Mouse (Mus musculus) cerebellum, adult 11-12 months (tissue): ENCODE data around the gene Prkaa2.

Experiments
- DNase-seq: peaks from one replicate; pipeline ENCODE4 v3.0.0; 2022

Prkaa2 gene

GRCm38 (mm10) chr4:105108641-105109198 is 970 bp downstream of the Prkaa2 start:
- DNase-seq, result no peak

DNA sequence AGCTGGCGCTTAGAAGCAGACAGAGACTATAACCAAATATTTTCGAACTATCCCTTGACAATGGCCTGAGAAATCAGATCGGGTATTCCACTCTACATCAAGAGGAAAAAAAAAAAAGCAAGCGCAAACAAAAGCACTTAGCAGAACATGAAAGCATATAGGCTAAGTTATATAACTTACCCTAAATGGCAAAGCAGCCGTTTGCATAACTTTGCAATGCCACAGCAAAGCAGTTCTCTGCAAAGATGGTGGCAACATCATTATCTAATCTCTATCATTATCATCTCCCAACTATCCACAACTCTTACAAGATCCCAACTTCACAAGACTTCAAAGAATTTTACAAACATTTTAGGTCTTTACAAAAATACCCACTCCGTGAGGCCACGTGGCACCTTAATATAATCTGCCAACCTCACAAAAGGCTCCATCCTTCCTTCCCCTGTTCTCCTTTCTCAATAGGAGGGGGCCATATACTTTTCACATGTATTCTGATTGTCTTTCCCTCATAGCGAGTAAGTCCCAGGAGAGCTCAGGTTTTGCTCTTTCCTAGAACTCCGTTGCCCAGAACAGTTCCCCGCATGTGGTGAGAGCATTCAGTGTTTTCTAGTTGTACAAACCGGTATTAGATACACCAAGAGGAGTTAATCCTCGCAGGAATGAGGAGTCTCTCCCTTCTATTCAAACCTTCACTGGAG is 1.6 kb downstream of the Prkaa2 start:
- DNase-seq, result no peak

DNA sequence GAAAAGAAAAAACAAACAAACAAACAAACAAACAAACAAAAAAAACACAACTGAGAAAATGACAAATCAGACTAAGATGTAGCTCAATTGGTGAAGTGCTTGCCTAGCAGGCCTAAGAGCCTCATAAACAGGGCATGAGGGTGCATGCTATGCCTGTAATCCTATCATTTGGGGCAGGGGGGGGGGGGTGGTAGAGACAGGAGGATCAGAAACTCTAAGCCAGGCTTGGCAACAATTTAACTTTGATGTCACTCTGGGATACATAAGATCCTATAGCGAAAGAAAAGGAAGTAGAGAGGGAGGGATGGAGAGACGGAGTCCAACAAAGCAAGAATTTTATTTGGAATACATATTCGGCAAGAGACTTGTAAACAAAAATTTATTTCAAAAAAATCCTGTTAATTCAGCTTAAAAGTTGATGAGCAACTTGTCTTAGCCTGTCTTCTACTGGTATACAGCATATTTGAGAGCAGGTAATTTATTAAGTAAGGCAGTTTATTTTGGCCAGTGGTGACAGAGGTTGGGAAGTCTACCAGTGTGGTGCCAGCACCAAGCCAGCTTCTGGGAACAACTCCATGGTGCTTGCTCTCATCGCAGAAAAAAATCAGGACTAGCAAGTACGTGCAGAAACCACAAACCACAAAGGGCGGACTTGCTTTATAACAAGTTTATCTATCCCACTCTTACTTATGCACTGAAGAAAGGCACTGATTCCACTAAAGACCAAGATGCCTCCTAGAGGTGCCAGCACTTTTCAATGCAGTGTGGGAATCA is 5.4 kb downstream of the Prkaa2 start:
- DNase-seq, result no peak

- no peak for DNase-seq
These were observed 8.4 kb downstream of the Prkaa2 start for GRCm38 (mm10) chr4:105101337-105101688.

GRCm38 (mm10) chr4:105100508-105101336 is 9.0 kb downstream of the Prkaa2 start:
- peak; percentile 69 for DNase-seq

DNA sequence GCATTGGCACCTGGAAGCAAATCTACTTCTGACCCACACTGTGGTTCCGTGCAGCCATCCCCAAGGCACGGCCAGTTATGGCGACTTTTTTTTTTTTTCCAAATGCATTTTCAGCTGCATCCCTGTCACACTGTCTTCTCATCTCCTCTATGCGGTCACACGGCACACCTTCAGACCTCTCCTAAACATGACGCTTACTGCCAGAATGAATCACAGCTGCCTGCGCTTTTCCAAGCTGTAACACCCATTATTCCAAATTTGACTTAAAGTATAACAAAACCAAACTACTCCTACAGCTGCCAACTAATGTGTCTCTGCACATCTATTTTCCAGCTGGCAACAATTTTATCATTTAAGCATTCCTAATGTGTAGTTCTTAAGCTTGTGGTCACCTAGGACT is 11.0 kb downstream of the Prkaa2 start:
- no peak for DNase-seq

DNA sequence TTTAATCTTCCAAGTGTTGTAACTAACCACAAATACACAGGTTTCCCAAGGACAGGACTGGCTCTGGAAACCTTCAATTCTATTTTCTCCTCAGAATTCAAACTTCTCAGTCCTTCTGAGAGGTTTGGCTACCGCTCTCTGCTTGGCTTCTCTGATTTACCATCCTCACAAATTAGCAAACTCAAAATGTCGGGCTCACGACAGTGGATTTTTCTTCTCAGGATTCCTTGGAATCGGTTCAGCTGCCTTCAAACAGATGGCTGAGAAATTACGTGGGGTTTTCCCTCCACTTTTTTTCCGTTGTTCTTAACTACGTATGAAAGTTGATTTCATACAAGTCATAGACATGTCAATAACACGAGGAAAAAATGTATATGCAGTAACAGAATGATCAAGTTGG is 11.5 kb downstream of the Prkaa2 start:
- no peak for DNase-seq

DNA sequence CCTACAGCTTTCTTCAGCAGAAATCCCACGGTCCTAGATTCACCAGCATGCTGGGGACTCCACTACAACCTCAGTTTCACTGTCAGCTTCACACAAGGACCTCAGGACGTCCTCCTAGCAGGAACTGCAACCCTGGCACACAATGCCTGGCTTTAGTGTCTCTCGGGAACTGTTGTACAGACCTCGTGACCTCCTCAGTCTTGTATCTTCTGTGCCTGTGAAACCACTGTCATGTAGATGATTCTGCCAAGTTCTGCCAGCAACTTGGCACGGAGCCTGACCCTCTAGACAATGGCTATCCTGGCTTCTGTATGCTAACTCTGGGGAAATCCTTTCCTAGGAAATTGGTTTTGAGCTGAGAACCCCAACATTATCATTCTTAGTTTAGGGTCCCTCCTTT is 14.4 kb downstream of the Prkaa2 start:
- DNase-seq, result peak; percentile 80

DNA sequence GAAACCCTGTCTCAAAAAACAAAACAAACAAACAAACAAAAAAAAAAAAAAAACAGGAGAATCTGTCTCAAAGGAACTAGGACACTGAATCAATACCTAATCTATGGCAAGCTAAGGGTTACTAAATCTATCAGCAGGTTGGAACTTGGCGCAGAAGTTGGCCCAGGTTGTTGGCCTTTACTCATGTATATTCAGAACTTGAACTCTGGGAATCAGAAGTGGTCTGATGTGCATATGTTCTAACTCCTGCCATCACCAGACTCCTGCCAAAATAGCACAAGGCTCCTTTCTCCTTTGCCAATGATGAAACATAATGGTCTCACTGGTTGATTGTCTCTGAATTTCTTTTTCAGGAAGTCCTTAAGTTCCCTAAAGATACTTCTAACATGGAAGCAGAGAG is 15.7 kb downstream of the Prkaa2 start:
- DNase-seq, result no peak

GRCm38 (mm10) chr4:105090417-105090816 is 19.3 kb downstream of the Prkaa2 start:
- no peak for DNase-seq

DNA sequence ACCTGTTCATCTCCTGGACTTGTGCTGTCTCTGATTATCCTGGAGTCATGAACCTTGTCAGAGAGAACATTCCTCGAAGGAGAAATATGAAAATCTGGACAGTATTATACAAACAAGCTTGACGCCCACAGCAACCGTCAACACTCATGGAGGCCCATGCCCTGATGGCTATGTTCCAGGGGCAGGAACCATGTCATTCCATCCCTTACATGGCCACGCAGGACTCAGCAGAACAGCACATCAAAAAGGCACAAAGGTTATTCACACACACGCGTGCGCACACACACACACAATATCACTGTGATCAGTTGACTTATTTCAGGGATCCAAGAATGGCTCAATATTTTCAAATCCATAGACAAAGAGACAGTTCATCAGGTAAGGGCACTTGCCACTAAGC is 20.3 kb downstream of the Prkaa2 start:
- no peak for DNase-seq

DNA sequence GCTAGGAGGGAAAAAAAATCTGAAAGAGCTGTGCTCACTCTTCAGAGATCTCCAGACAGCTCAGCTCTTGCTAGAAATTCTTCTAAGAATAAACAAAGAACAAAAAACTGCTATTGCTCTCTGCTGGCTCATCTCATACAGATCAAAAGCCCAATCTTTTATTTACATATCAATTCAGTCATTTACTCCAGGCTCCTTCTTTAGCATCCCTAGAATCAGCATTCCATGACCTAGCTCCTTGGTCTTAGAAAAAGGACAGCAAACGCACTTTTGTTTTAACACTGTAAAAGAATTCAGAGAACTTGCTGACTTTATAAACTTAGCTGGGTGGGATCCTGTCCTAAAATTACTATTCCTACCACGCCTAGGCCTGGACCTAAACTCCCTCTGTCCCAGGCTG is 21.0 kb downstream of the Prkaa2 start:
- DNase-seq, result no peak

DNA sequence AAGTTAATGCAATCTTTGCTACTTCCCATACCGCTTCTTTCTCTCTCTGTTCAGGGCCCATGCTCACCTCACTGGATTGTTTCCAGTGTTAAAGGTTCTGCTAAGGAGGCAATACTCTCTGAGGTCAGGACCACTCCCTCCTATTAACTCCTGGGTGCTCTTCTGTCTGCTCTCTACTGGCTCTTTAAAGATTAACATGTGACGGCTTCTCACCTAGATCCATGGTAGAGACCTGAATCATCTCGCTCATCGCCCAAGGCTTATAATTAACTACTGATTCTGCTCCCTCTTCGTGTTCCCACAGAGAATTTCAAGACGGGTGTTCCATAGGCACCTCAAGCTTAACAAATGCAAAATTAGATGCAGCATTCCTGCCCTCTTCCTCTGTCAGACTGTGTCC is 33.5 kb downstream of the Prkaa2 start:
- DNase-seq, result no peak

GRCm38 (mm10) chr4:105071761-105072427 is 37.8 kb downstream of the Prkaa2 start:
- no peak for DNase-seq

DNA sequence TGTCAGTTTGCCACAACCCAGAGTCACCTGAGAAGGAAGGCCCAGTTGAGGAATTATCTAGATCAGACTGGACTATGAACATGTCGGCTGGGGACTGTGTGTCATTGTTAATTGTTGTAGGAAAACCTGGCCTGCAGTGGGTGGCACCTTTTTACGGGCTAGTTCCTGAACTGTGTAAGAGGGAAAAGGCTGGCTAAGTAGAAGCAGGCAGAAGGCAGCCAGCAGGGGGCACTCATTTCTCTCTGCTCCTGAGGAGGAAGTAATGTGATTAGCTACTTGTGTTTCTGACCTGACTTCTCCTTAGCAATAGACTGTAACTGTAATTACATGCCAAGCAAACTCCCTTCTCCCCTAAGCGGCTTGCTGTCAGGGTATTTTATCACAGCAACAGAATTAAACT is 38.7 kb downstream of the Prkaa2 start:
- DNase-seq, result peak; percentile 85

DNA sequence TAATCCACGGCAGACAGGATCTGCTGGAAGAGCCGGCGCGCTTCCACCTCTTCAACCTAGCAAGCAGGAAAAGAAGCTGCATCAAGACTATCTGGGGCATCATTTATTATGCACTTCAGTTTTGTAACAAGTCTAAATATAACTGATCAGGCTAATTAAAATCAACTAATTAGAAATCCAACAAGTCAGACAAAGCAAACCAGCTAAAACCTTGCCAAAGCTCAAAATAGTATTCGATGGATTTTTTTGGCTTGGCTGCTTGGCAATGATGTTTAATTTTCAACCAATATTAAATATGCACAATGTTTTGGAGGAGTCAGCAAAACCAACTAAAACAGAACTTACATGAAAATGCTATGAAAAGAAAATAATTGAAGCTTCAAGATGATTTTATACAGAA is 58.4 kb downstream of the Prkaa2 start:
- DNase-seq, result no peak

GRCm38 (mm10) chr4:105050041-105050440 is 59.6 kb downstream of the Prkaa2 start:
- no peak for DNase-seq

DNA sequence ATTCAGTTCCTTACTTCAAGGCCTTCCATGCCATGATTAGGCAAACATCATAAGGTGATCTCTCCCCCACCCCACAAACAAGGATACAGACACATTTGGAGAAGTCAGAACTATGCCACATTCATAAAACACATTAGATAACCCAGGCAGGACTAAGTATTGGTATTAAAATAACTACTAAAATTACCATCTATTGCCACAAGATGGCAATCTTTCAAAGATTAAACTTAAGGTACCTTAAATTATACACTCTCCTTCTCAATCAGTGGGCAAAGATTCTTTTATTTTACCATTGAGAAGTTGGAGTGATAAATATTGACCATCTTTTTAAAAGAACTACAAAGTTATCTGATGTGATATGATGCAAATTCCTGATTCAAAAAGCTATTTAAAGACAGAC is 75.4 kb downstream of the Prkaa2 start:
- no peak for DNase-seq

- DNase-seq, result no peak
These were observed 76.5 kb downstream of the Prkaa2 start for GRCm38 (mm10) chr4:105033153-105033552.

DNA sequence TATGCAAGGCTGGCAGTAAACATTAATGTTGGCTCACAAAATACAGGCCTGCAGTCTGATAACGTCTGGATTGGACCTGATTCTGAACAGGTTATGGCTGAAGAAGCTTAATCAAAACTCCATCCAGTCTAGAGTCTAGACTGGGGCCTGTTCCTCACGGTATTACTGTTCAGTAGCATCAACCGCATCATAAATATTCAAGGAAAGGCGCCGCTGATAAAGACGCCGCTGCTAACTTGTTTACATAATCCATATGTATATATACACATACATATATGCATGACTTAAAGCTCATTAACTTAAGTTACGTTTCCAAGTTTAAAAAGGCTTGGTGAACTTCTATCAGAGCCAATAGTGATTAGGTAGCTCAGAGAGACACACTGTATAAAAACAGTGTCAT is 78.6 kb downstream of the Prkaa2 start:
- no peak for DNase-seq

DNA sequence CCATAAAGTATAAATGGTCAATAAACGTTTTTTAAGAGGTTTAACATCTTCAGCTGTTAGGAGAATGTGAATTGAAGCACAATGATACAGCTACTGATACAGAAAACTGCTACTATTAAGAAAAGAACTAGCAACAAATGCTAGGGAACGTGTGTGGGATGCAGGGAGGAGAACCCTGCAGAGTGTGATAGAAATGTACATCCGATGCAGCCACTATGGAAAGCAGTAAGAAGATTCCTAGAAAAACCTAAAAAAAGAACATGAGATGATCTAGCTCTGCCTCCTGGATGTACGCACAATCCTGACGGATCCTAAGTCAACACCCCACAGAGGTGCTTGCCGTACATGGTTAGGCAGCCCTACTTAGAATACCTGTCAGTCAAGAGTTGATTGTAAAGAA is 82.4 kb downstream of the Prkaa2 start:
- no peak for DNase-seq

GRCm38 (mm10) chr4:105016006-105016613 is 93.6 kb downstream of the Prkaa2 start:
- DNase-seq, result no peak
